Mouse (Mus musculus): Measurements from ENCODE around the gene Fmo2.

- TF ChIP-seq CTCF (IDR thresholded peaks at IDR 0.05; ENCODE audit: borderline replicate concordance, control insufficient read depth, extremely low read depth, insufficient read depth, low read length, poor library complexity) (no peak), POLR2A (IDR thresholded peaks at IDR 0.05; ENCODE audit: control insufficient read depth, extremely low read depth, insufficient read depth, low read length, poor library complexity) (no peak)
Observed at GRCm38 (mm10) chr1:162857766-162858747, 40.5 kb downstream of the Fmo2 start.
